Mouse (Mus musculus) embryonic facial prominence, embryonic 15.5 days (tissue): ENCODE results near the gene Kctd17. TPM values are rescaled to one million over a fixed set of nuclear protein-coding genes. Genes with fewer than 3 reads are reported as not detected.
A peak's percentile ranks its signal among the peaks of the same experiment; 100 is the strongest.

Source experiments
- ATAC-seq: fragments of 200-750 bp; cut with Nextera tagmentation; 2 replicates; pipeline ENCODE4 v1.8.0; 2017; ENCODE audit warnings: low read depth, moderate TSS enrichment; ENCODE audit not compliant: insufficient number of reproducible peaks, low FRiP score, low TSS enrichment
- H3K27ac ChIP-seq: fragments of 300-500 bp; sonication (generic); replicated peaks from 2 replicates; pipeline ENCODE4 v1.5.1; 2015; ENCODE audit warnings: mild to moderate bottlenecking, inconsistent platforms
- H3K27me3 ChIP-seq: fragments of 300-500 bp; sonication (generic); 2 replicates; pipeline ENCODE4 v1.6.1; 2015; ENCODE audit warnings: inconsistent platforms
- H3K36me3 ChIP-seq: fragments of 300-500 bp; sonication (generic); 2 replicates; pipeline ENCODE4 v1.6.1; 2015; ENCODE audit warnings: mild to moderate bottlenecking, inconsistent platforms
- H3K4me1 ChIP-seq: fragments of 300-500 bp; sonication (generic); 2 replicates; pipeline ENCODE4 v1.6.1; 2015; ENCODE audit warnings: inconsistent platforms
- H3K4me2 ChIP-seq: fragments of 300-500 bp; sonication (generic); replicated peaks from 2 replicates; pipeline ENCODE4 v1.6.1; 2015; ENCODE audit warnings: mild to moderate bottlenecking, inconsistent platforms
- H3K4me3 ChIP-seq: fragments of 300-500 bp; sonication (generic); replicated peaks from 2 replicates; pipeline ENCODE4 v1.5.1; 2015; ENCODE audit warnings: mild to moderate bottlenecking, inconsistent platforms
- H3K9ac ChIP-seq: fragments of 300-500 bp; sonication (generic); 2 replicates; pipeline ENCODE4 v1.6.1; 2015; ENCODE audit warnings: inconsistent platforms
- H3K9me3 ChIP-seq: fragments of 300-500 bp; sonication (generic); replicated peaks from 2 replicates; pipeline ENCODE4 v1.6.1; 2016; ENCODE audit warnings: inconsistent platforms
- WGBS: fragments of 180-500 bp; shearing (Covaris S2); methylation state at CpG from one replicate; pipeline ENCODE4 v1.1.7; 2015; 5-methylcytosine and 5-hydroxymethylcytosine counted together
- polyA plus RNA-seq: library from polyadenylated mRNA; unstranded; fragments of >200 nt; fragmentation: Nextera tagmentation; extraction: Ambion mirVana; gene quantifications from 2 replicates; pipeline ENCODE4 v1.2.1, GENCODE M21; 2015

Kctd17 gene
- polyA plus RNA-seq, 1 experiment from 2014 or later: 59.0 TPM

DNA sequence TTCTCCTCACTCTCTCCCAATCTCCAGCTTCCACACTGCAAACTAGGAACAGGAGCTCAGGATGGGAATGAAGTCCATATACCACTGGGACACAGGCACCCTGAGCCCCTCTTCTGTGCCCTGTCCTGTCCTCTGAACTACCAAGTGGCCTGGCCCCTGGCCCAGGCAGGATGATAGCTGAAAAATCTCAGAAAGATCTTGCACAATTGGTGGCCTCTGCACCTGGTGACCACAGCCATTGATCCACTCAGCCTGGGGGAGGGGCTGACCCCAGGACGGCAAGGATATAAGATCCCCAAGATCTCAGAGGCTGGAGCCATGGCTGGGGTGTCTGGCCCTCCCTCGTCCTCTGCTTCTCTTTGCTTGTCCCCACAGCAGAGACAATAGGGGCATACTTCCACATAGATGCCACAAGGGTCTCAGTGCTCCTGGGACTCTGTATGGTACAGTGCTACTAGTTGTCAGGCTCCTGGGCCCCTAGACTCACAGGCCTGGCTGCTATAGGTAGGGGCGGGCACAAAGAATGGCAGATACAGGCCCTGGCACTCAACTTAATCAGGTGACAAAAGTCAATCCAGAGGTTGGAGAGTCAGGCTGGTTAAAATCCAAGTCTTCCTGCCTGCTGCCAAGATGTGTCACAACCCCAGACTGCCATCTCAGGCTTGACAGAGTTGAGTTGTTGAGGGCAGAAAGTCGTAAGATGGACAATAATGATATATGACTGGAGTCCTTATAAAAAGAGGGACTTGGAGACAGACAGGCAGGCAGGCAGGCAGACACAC, 42.3 kb downstream of the Kctd17 start:
- WGBS: 72% methylated on average over 4 of the region's 4 CpGs
- no peaks in the 10 kb centered on the region for H3K9me3 ChIP-seq
- H3K4me2 ChIP-seq: no peak overlapping the region
- no peaks in the 10 kb centered on the region for H3K4me1 ChIP-seq
- no peak overlapping the region for H3K27ac ChIP-seq
- no peak overlapping the region for H3K4me3 ChIP-seq
- 0 out of 2 replicates have a peak, but pooled peaks cover 3% of the 10 kb centered on the region for H3K27me3 ChIP-seq
- no peak for ATAC-seq
- H3K36me3 ChIP-seq: no peaks in the 10 kb centered on the region
- no peak overlapping the region for H3K9ac ChIP-seq

DNA sequence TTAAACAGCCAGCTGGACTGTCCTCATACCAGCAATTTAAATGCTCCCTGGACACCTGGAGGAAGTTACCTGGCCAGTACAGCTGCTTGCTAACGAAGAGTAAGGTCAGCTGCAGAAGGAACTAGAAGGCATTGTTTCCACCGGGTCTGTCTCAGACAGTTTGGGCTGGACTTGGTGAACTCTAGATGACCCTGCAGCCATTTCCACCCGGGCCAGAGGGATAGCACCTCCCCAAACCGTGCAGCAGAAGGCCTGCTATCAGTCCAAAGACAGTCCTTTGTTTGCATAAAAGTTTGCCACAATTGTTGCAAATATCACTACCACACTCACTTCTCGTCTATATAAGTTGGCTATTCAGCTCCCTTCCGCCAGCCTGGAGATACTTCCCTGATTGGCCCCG, 43.5 kb downstream of the Kctd17 start:
- WGBS: 40% methylated on average over 7 of the region's 7 CpGs
- H3K9me3 ChIP-seq: no peaks in the 10 kb centered on the region
- ATAC-seq: no peak

DNA sequence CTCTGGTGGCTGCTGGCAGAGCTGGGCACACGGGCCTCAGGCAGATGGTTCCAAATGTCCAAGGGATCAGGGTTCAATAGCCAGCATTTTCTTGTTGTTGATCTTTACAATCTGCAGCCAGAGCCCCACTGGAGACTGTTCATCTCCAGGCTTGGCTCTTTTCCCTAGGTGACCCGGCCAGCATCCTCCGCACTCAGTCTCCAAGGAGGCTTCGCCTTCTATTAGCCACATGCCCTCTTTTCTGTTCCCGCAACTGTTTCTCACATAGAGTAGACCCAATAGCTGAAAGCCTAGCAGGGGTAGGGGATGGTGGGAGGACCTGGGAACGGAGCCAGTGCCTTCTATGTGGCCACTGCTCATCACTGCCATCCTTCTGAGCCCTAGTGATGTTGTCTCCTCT, 45.1 kb downstream of the Kctd17 start:
- ATAC-seq: no peak
- WGBS: 84% methylated on average over 6 of the region's 6 CpGs
- no peak overlapping the region for H3K4me3 ChIP-seq
- no peak overlapping the region for H3K9ac ChIP-seq
- H3K4me2 ChIP-seq: no peak overlapping the region
- no peaks in the 10 kb centered on the region for H3K4me1 ChIP-seq
- H3K36me3 ChIP-seq: no peaks in the 10 kb centered on the region
- 0 out of 2 replicates have a peak, but pooled peaks cover 3% of the 10 kb centered on the region for H3K27me3 ChIP-seq
- H3K27ac ChIP-seq: no peak overlapping the region
- no peaks in the 10 kb centered on the region for H3K9me3 ChIP-seq

More for the DNA sequence above, 43.5 kb downstream of the Kctd17 start:
- H3K4me2 ChIP-seq: no peak overlapping the region
- H3K27ac ChIP-seq: no peak overlapping the region
- H3K4me1 ChIP-seq: no peaks in the 10 kb centered on the region
- no peak overlapping the region for H3K4me3 ChIP-seq
- H3K27me3 ChIP-seq: 0 out of 2 replicates have a peak, but pooled peaks cover 3% of the 10 kb centered on the region
- no peaks in the 10 kb centered on the region for H3K36me3 ChIP-seq
- no peak overlapping the region for H3K9ac ChIP-seq

DNA sequence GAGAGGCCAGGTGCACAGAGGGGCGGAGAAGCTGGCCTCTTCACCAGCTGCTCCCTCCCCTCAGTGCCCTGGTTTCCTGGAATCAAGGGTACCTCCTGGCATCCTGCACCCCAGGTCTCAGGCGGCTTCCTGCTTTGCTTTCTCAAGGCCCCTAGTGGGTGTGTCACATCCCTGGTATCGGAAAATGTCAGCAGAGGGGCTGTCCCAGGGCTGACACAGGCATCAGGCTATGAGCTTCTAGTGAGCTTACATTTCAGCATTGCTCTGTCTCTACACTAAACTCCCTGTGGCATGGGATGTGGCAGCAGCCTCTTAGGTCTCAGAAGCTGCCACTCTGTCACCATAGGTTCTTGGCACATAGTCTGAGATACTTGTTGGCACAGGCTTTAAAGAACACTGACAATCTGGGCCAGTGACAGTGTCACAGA, 47.3 kb downstream of the Kctd17 start:
- H3K4me1 ChIP-seq: no peaks in the 10 kb centered on the region
- H3K27me3 ChIP-seq: 0 out of 2 replicates have a peak, but pooled peaks cover 3% of the 10 kb centered on the region
- H3K9ac ChIP-seq: no peak overlapping the region
- no peak overlapping the region for H3K27ac ChIP-seq
- no peak overlapping the region for H3K4me2 ChIP-seq
- no peaks in the 10 kb centered on the region for H3K36me3 ChIP-seq
- H3K4me3 ChIP-seq: no peak overlapping the region
- 55% methylated on average over 3 of the region's 3 CpGs for WGBS
- H3K9me3 ChIP-seq: no peaks in the 10 kb centered on the region
- ATAC-seq: peak; percentile 25; the same call in 1 of the 2 replicates

DNA sequence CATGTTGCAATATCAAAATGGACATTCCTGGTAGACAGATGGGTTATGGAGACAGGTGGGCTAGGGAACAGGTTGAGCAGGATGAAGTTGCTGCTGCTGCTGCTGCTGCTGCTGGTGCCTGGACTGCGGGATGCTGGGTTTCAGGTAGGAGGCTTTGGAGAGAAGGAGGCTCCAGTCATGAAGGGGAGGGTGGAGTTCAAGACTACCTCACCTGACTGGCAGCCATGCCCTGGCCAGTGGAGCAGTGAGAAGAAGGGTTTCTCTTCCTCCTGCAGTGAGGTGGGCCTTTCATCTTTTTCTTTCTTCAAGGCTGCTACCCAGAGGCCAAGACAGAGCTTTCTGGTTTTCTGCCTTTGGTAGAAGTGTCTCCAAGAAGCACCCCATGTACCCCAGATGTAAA, 48.5 kb downstream of the Kctd17 start:
- H3K4me3 ChIP-seq: no peak overlapping the region

DNA sequence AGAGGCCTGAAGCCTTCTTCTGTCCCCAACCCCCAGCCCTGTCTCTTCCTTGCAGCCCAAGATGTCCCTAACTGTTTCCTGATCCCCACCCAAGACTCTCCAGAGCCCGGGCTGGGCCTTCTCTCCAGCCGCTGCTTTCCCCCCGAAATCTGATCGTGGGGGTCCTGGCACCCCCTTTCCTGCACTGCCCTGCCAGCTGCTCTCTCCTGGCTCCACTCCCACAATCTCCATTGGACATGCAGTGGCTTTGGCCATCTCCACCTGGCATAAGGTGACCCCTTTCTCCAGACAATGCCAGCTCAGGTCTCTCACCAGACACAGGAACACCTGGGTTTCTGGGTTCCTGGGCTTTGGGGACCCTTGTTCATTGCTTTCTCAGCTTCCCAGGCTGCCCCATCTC, 49.7 kb downstream of the Kctd17 start:
- Histone ChIP-seq H3K4me3 (no peak overlapping the region), H3K9me3 (no peaks in the 10 kb centered on the region), H3K9ac (no peak overlapping the region), H3K36me3 (no peaks in the 10 kb centered on the region), H3K4me1 (no peaks in the 10 kb centered on the region), H3K27me3 (0 out of 2 replicates have a peak, but pooled peaks cover 5% of the 10 kb centered on the region), H3K27ac (no peak overlapping the region), H3K4me2 (no peak overlapping the region)
- ATAC-seq: no peak
- 86% methylated on average over 4 of the region's 4 CpGs for WGBS

More for the DNA sequence above, 48.5 kb downstream of the Kctd17 start:
- ATAC-seq: no peak
- H3K9me3 ChIP-seq: no peaks in the 10 kb centered on the region
- H3K36me3 ChIP-seq: no peaks in the 10 kb centered on the region
- no peak overlapping the region for H3K4me2 ChIP-seq
- no peak overlapping the region for H3K9ac ChIP-seq
- WGBS: 72% methylated on average over 1 of the region's 1 CpGs
- H3K27ac ChIP-seq: no peak overlapping the region
- no peaks in the 10 kb centered on the region for H3K4me1 ChIP-seq
- 0 out of 2 replicates have a peak, but pooled peaks cover 5% of the 10 kb centered on the region for H3K27me3 ChIP-seq

DNA sequence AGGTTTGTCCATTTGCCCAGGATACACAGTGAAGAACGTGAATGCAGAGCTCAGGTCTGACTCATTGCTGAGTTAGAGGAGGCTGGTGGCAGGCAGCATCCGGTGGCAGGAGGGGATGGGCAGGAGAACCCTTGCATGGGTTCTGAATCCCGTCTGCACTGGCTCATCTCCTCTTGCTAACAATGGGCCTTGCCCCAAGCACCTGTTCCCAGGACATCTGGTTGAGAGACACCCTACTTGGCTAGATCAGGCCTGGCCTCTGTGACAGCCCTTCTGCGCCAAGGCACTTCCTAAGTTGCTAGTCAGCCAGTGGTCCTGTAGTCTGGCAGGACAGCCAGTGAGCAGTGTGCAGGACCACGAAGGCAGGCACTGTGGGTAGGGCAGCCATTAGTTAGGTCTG, 51.1 kb downstream of the Kctd17 start:
- Histone ChIP-seq H3K4me2 (no peak overlapping the region), H3K4me1 (no peaks in the 10 kb centered on the region), H3K36me3 (no peaks in the 10 kb centered on the region), H3K27me3 (0 out of 2 replicates have a peak, but pooled peaks cover 5% of the 10 kb centered on the region), H3K9me3 (no peaks in the 10 kb centered on the region), H3K27ac (no peak overlapping the region), H3K4me3 (no peak overlapping the region), H3K9ac (no peak overlapping the region)
- ATAC-seq: no peak
- 80% methylated on average over 5 of the region's 5 CpGs for WGBS

DNA sequence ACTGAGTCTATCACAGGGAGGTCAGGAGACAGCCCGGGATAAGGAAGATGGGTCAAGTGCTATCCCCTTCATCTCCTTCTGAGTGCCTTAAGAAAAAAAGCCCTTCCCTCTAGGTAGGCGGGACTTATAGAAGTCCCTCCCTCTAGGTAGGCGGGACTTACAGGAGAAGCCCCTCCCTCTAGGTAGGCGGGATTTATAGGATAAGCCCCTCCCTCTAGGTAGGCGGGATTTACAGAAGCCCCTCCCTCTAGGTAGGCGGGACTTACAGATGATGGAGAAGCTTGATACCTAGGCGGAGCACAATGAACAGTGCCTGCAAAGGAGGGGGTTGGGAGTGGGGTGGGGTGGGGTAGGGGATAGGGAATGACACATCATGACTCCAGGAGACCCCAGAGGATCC, 51.7 kb downstream of the Kctd17 start:
- no peak for ATAC-seq
- Histone ChIP-seq H3K27me3 (0 out of 2 replicates have a peak, but pooled peaks cover 5% of the 10 kb centered on the region), H3K4me3 (no peak overlapping the region), H3K9ac (no peak overlapping the region), H3K36me3 (no peaks in the 10 kb centered on the region), H3K9me3 (no peaks in the 10 kb centered on the region), H3K4me2 (no peak overlapping the region), H3K4me1 (no peaks in the 10 kb centered on the region), H3K27ac (no peak overlapping the region)
- WGBS: 73% methylated on average over 7 of the region's 7 CpGs

DNA sequence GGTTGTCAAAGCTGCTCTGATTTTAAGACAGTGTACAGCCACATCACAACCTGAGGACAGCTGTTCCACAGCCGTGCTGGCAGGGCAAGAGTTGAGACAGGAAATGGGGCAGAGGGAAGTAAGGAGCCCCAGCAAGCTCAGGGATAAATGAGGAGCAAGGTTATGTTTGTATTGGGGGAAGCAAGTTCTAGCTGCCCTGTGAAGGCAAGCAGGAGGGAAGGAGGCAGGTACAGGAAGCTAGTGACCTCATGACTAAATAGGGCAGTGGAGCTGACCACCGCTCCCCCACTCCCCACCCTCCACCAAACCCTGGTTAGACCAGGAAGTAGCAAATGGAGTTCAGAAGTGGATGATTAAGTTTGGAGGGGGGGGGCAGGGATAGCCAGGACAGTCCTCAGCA, 52.6 kb downstream of the Kctd17 start:
- no peak for ATAC-seq
- Histone ChIP-seq H3K4me2 (no peak overlapping the region), H3K4me1 (no peaks in the 10 kb centered on the region), H3K36me3 (no peaks in the 10 kb centered on the region), H3K27me3 (0 out of 2 replicates have a peak, but pooled peaks cover 2% of the 10 kb centered on the region), H3K27ac (no peak overlapping the region), H3K9me3 (no peaks in the 10 kb centered on the region), H3K4me3 (no peak overlapping the region), H3K9ac (no peak overlapping the region)
- WGBS: 57% methylated on average over 2 of the region's 2 CpGs

DNA sequence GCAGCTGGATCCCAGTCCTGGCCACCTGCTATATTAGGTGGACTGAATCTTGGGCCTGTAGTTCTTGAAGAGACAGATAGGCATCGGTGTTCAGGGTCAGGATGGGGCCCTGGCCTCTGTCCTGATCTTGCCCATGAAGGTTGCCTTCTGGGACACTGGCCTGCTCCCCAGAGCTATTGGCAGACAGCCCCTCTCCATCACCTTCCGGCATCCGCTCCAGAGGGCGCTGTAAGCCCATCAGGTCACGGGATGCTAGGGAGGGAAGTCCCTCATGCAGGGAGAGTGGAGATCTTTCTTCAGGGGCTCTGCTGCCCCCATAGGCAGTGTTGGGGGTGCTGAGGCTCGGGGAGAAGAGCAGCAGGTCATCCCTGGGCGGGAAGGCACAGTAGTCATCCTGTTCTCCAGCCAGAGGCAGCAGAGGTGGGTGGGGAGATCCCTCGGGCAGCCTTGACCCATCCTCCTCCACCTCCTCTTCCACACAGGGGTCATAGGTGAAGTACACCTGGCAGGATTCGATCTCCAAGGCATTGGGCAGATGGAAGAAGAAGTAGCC, 53.2 kb downstream of the Kctd17 start:
- Histone ChIP-seq H3K4me1 (no peaks in the 10 kb centered on the region), H3K36me3 (no peaks in the 10 kb centered on the region), H3K27ac (no peak overlapping the region), H3K9ac (no peak overlapping the region), H3K9me3 (no peaks in the 10 kb centered on the region), H3K4me2 (no peak overlapping the region), H3K27me3 (0 out of 2 replicates have a peak, but pooled peaks cover 2% of the 10 kb centered on the region), H3K4me3 (no peak overlapping the region)
- 56% methylated on average over 9 of the region's 9 CpGs for WGBS
- no peak for ATAC-seq

DNA sequence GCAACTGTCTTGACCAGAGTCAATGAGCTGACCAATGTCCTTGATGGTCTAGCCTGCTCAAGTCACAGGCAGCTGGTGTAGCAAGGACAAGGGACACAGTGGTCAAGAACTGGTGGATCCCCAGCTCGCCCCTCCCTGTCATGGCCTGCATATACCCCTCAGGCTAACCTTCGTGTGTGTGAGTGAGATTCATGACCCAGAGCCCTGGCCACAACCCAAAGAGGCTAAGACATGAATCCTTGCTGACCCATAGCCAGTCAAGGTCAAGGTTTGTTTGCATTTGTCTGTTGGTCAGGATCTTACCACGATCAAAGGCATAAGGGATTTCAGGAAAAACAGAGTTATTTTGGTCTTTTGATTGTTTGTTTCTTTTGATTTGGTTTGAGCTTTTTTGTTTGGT, 54.2 kb downstream of the Kctd17 start:
- no peaks in the 10 kb centered on the region for H3K9me3 ChIP-seq
- H3K36me3 ChIP-seq: no peaks in the 10 kb centered on the region
- H3K4me2 ChIP-seq: no peak overlapping the region
- H3K27me3 ChIP-seq: 0 out of 2 replicates have a peak, but pooled peaks cover 2% of the 10 kb centered on the region
- no peak overlapping the region for H3K27ac ChIP-seq
- no peak overlapping the region for H3K9ac ChIP-seq
- no peak overlapping the region for H3K4me3 ChIP-seq
- H3K4me1 ChIP-seq: no peaks in the 10 kb centered on the region
- no peak for ATAC-seq
- WGBS: 69% methylated on average over 3 of the region's 3 CpGs
